In the genomic region with DNA sequence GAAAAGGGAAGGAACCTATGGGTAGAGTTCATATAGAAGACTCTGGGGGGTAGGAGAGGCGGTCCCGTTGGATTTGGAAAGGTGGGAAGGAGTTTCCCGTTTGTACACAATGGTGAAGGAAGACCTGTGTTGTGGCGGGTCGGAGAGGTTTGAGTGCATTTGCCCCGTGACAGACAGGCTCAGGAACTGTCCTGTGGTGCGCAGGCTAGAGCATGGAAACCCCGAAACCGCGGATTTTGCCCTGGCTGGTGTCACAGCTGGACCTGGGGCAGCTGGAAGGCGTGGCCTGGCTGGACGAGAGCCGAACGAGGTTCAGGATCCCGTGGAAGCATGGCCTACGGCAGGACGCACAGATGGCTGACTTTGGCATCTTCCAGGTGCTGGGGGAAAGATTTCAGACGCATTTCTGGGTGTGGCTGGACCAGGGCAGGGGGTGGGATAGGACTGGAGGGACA, we compare ENCODE assay signal across 8 mouse cellular contexts. TPM values are rescaled to one million over a fixed set of nuclear protein-coding genes. Genes with fewer than 3 reads are reported as not detected.
DNase-seq lines count a peak whose midpoint lies in the region; ATAC-seq lines count a peak whose summit lies in the region.

A gene (minus strand): TSS at position 212 of the 455 bp plus-strand sequence.

- H3K36me3 ChIP-seq in hindbrain, embryonic 16.5 days (ENCODE audit: control insufficient read depth, insufficient read depth, low read length), result peaks cover 27% of the 10 kb centered on the region
- H3K36me3 ChIP-seq in liver, embryonic 11.5 days (ENCODE audit: control insufficient read depth, insufficient read depth, low read length), result peaks cover 41% of the 10 kb centered on the region

- H3K9me3 ChIP-seq in hindbrain, embryonic 16.5 days (ENCODE audit: control insufficient read depth, low read length), result no peaks in the 10 kb centered on the region
- H3K9me3 ChIP-seq in liver, embryonic 11.5 days (ENCODE audit: control insufficient read depth, low read length), result no peaks in the 10 kb centered on the region

- H3K27me3 ChIP-seq in hindbrain, embryonic 16.5 days (replicated peaks; ENCODE audit: control insufficient read depth, insufficient read depth, low read length), result no peaks in the 10 kb centered on the region
- no peaks in the 10 kb centered on the region for H3K27me3 ChIP-seq in liver, embryonic 11.5 days (replicated peaks; ENCODE audit: control insufficient read depth, insufficient read depth, low read length)

- intact Hi-C loops in gastrocnemius, postnatal 14 days (cut with DNase I; ENCODE audit: low total_unique reads), result no loop called here

- peak; percentile 56 to 64 for DNase-seq in lung, adult 18-20 months
- no peak for DNase-seq in lung, postnatal 25 days (ENCODE audit: low spot score)
- DNase-seq in c-Kit-positive CD71-positive TER-119-positive erythroid progenitor cells, embryonic 14.5 days (ENCODE audit: low spot score), result peak; percentile 40
- peak; percentile 69 for DNase-seq in gastrocnemius, postnatal 14 days
- DNase-seq in liver, embryonic 11.5 days (ENCODE audit: low spot score), result peak; percentile 71
- peak; percentile 44 for DNase-seq in naive thymus-derived CD4-positive, alpha-beta T cell, adult 2 months (ENCODE audit: low read depth)

- peak within 1 kb of the TSS; percentile 66 for H3K9ac ChIP-seq in hindbrain, embryonic 16.5 days (ENCODE audit: low read depth, low read length)
- peak within 1 kb of the TSS; percentile 94 for H3K9ac ChIP-seq in liver, embryonic 11.5 days (ENCODE audit: low read depth, low read length)

- ATAC-seq in hindbrain, embryonic 16.5 days, result no peak
- peak; percentile 6; the same call in 1 of the 2 replicates for ATAC-seq in liver, embryonic 11.5 days (replicated peaks; ENCODE audit: low FRiP score)
- ATAC-seq in frontal cortex, adult (ENCODE audit: low TSS enrichment), result no peak

- WGBS in hindbrain, embryonic 16.5 days, result 2% methylated on average over 18 of the region's 18 CpGs
- 2% methylated on average over 18 of the region's 18 CpGs for WGBS in liver, embryonic 11.5 days

- peak within 1 kb of the TSS; percentile 65 for H3K4me3 ChIP-seq in hindbrain, embryonic 16.5 days (ENCODE audit: low read length)
- H3K4me3 ChIP-seq in liver, embryonic 11.5 days (ENCODE audit: low read depth, low read length), result peak within 1 kb of the TSS; percentile 80

- peak within 1 kb of the TSS; percentile 79 for H3K27ac ChIP-seq in hindbrain, embryonic 16.5 days (ENCODE audit: low read depth, low read length)
- H3K27ac ChIP-seq in liver, embryonic 11.5 days (ENCODE audit: low read depth, low read length), result peak within 1 kb of the TSS; percentile 94

- H3K4me1 ChIP-seq in hindbrain, embryonic 16.5 days (ENCODE audit: control insufficient read depth, insufficient read depth, low read depth, low read length), result peaks cover 16% of the 10 kb centered on the region
- H3K4me1 ChIP-seq in liver, embryonic 11.5 days (replicated peaks; ENCODE audit: control insufficient read depth, insufficient read depth, low read length), result peaks cover 29% of the 10 kb centered on the region

- peak within 1 kb of the TSS; percentile 63 for H3K4me2 ChIP-seq in hindbrain, embryonic 16.5 days (ENCODE audit: low read length)
- peak within 1 kb of the TSS; percentile 99 for H3K4me2 ChIP-seq in liver, embryonic 11.5 days

RNA-seq across cellular contexts. Expression of the gene that starts here (rescaled TPM):
- 10 to 100 TPM in 1 of 2 experiments, 1 to 10 TPM in 1; 10.0 to 10.6 TPM for total RNA-seq in gastrocnemius, postnatal 14 days (2021)
- polyA plus RNA-seq in hindbrain, embryonic 16.5 days (2015; fragmentation: Nextera tagmentation; extraction: Ambion mirVana), result 10.2 and 15.7 TPM in 2 replicates
- 39.6 and 41.1 TPM in 2 replicates for polyA plus RNA-seq in liver, embryonic 11.5 days (2014; fragmentation: Nextera tagmentation; extraction: Ambion mirVana)
